Mouse (Mus musculus) embryonic stem cell, embryonic (primary cell): Measurements from ENCODE around the gene Gm2974.
"Not testable (repeated sequence)": the region's sequence is repeated elsewhere in the genome, so short reads cannot be mapped to it uniquely, and the experiment has no call there.

ENCODE experiments used
- CTCF ChIA-PET, 4 experiments: fragments of 300-600 bp in 2 of 4; fragments of 350-600 bp in 2 of 4; sonication (Branson Sonifier 250); formaldehyde crosslinking; loops; one replicate each; lab custom pipeline; 2022; ENCODE audit warnings: inconsistent platforms in 2 of 4; lab: Charles Lee
- POLR2A ChIA-PET, 4 experiments: fragments of 300-600 bp in 2 of 4; fragments of 350-600 bp in 2 of 4; sonication (Branson Sonifier 250); formaldehyde crosslinking; loops; one replicate each; lab custom pipeline; 2022; ENCODE audit warnings: antibody characterized with exemption in 4 of 4, inconsistent platforms in 1 of 4; lab: Charles Lee

Gene Gm2974

GRCm38 (mm10) chr14:4182491-4183210 lies at the start of gene Gm2974:
Gm2974 (plus strand) TSS chr14:4182576.
- POLR2A ChIA-PET, CTCF ChIA-PET: not testable (repeated sequence)

GRCm38 (mm10) chr14:4141646-4142045 lies 40.7 kb upstream of the Gm2974 start:
- POLR2A ChIA-PET = not testable (repeated sequence)

GRCm38 (mm10) chr14:4164730-4165129 lies 17.6 kb upstream of the Gm2974 start, which contains the start of gene Gm3127:
Gm3127 (plus strand) TSS chr14:4165030.
- POLR2A ChIA-PET = not testable (repeated sequence)

More at GRCm38 (mm10) chr14:4141646-4142045, 40.7 kb upstream of the Gm2974 start:
- CTCF ChIA-PET = not testable (repeated sequence)

GRCm38 (mm10) chr14:4182030-4182429 lies 346 bp upstream of the Gm2974 start:
- POLR2A ChIA-PET, CTCF ChIA-PET: not testable (repeated sequence)

More at GRCm38 (mm10) chr14:4164730-4165129, 17.6 kb upstream of the Gm2974 start, which contains the start of gene Gm3127:
- CTCF ChIA-PET = not testable (repeated sequence)

- CTCF ChIA-PET, POLR2A ChIA-PET: not testable (repeated sequence)
Measured at GRCm38 (mm10) chr14:4183375-4183774, 999 bp downstream of the Gm2974 start.

GRCm38 (mm10) chr14:4249331-4249730 lies 67.0 kb downstream of the Gm2974 start, which contains the start of gene Gm3138:
Gm3138 (plus strand) TSS chr14:4249631.
- POLR2A ChIA-PET, CTCF ChIA-PET: not testable (repeated sequence)
